Mouse (Mus musculus) C2C12 (cell line): ENCODE data around the gene Ndufv1. TPM values are rescaled to one million over a fixed set of nuclear protein-coding genes. Genes with fewer than 3 reads are reported as not detected.

ENCODE experiments used
- H3K27me3 ChIP-seq: one replicate; pipeline ENCODE4 v1.6.1; 2011; ENCODE audit not compliant: control insufficient read depth, insufficient read depth, insufficient read length
- H3K36me3 ChIP-seq: one replicate; pipeline ENCODE4 v1.6.1; 2011; ENCODE audit not compliant: control insufficient read depth, insufficient read depth
- H3K4me3 ChIP-seq: one replicate; pipeline ENCODE4 v1.5.1; 2011; ENCODE audit warnings: mild to moderate bottlenecking, control low read depth; ENCODE audit not compliant: poor library complexity, insufficient read depth, severe bottlenecking
- H3K79me2 ChIP-seq: one replicate; pipeline ENCODE4 v1.6.1; 2011; ENCODE audit not compliant: control insufficient read depth, insufficient read depth
- H3K79me3 ChIP-seq: one replicate; pipeline ENCODE4 v1.6.1; 2011; ENCODE audit warnings: low read depth, control low read depth
- H3ac ChIP-seq: one replicate; pipeline ENCODE3; 2011; ENCODE audit warnings: low read depth; ENCODE audit not compliant: control insufficient read depth, insufficient read length
- CEBPB ChIP-seq: IDR thresholded peaks from one replicate; pipeline ENCODE4 v1.6.1; 2011; ENCODE audit warnings: low read depth, mild to moderate bottlenecking, control low read depth, moderate library complexity
- CTCF ChIP-seq: IDR thresholded peaks from one replicate; pipeline ENCODE4 v1.5.1; 2011; ENCODE audit not compliant: control insufficient read depth, insufficient read depth, insufficient read length
- FOSL1 ChIP-seq: IDR thresholded peaks from one replicate; pipeline ENCODE4 v1.8.0; 2011; ENCODE audit warnings: mild to moderate bottlenecking, low read length; ENCODE audit not compliant: poor library complexity, insufficient read depth, severe bottlenecking
- MAX ChIP-seq: IDR thresholded peaks from one replicate; pipeline ENCODE4 v1.6.1; 2011; ENCODE audit warnings: mild to moderate bottlenecking, control low read depth
- MYOD1 ChIP-seq: IDR thresholded peaks from one replicate; pipeline ENCODE4 v1.6.1; 2011; ENCODE audit warnings: low read depth; ENCODE audit not compliant: control insufficient read depth, insufficient read length
- MYOG ChIP-seq: IDR thresholded peaks from one replicate; pipeline ENCODE4 v1.6.1; 2011; ENCODE audit not compliant: control insufficient read depth, insufficient read length; ENCODE audit errors: extremely low read depth
- USF1 ChIP-seq: IDR thresholded peaks from one replicate; pipeline ENCODE4 v1.6.1; 2011; ENCODE audit warnings: low read depth, mild to moderate bottlenecking, control low read depth, moderate library complexity
- polyA plus RNA-seq: library from polyadenylated mRNA; unstranded; fragments of >200 nt; fragmentation: generic; extraction: Trizol; gene quantifications from one replicate; pipeline ENCODE4 v1.2.1, GENCODE M21; 2012; ENCODE audit warnings: missing spikeins

Gene Ndufv1
- polyA plus RNA-seq, 1 experiment = 254 TPM

- Histone ChIP-seq H3K4me3 (no peak overlapping the region), H3ac (no peak overlapping the region), H3K79me2 (peaks cover 15% of the 10 kb centered on the region), H3K79me3 (peaks cover 8% of the 10 kb centered on the region), H3K27me3 (no peaks in the 10 kb centered on the region), H3K36me3 (peaks cover 45% of the 10 kb centered on the region)
- TF ChIP-seq MYOD1 = no peak
Observed at GRCm38 (mm10) chr19:4011086-4011485, 1.5 kb downstream of the Ndufv1 start.

- H3K4me3 ChIP-seq = no peak overlapping the region
- H3K36me3 ChIP-seq = peaks cover 50% of the 10 kb centered on the region
- peaks cover 1% of the 10 kb centered on the region for H3K79me2 ChIP-seq
- no peaks in the 10 kb centered on the region for H3K27me3 ChIP-seq
- no peaks in the 10 kb centered on the region for H3K79me3 ChIP-seq
- no peak overlapping the region for H3ac ChIP-seq
- TF ChIP-seq MYOD1 = no peak
Observed at GRCm38 (mm10) chr19:4005971-4006370, 6.6 kb downstream of the Ndufv1 start.

GRCm38 (mm10) chr19:4005091-4005490 lies 7.5 kb downstream of the Ndufv1 start:
- Histone ChIP-seq H3K4me3 (no peak overlapping the region), H3ac (no peak overlapping the region), H3K79me2 (no peaks in the 10 kb centered on the region), H3K36me3 (peaks cover 43% of the 10 kb centered on the region), H3K27me3 (no peaks in the 10 kb centered on the region), H3K79me3 (no peaks in the 10 kb centered on the region)
- no peak for TF ChIP-seq MAX
- no peak for TF ChIP-seq CTCF
- TF ChIP-seq MYOG = no peak
- TF ChIP-seq FOSL1 = no peak
- TF ChIP-seq CEBPB = no peak
- TF ChIP-seq USF1 = no peak
- no peak for TF ChIP-seq MYOD1

- Histone ChIP-seq H3K36me3 (peaks cover 36% of the 10 kb centered on the region), H3K4me3 (no peak overlapping the region), H3K79me2 (no peaks in the 10 kb centered on the region), H3K27me3 (no peaks in the 10 kb centered on the region), H3K79me3 (no peaks in the 10 kb centered on the region), H3ac (no peak overlapping the region)
- TF ChIP-seq CEBPB (no peak), MYOD1 (no peak), FOSL1 (no peak), CTCF (no peak), MAX (no peak), MYOG (no peak), USF1 (no peak)
Observed at GRCm38 (mm10) chr19:4004331-4004730, 8.3 kb downstream of the Ndufv1 start.

GRCm38 (mm10) chr19:4003641-4004040 lies 9.0 kb downstream of the Ndufv1 start:
- no peak overlapping the region for H3K4me3 ChIP-seq
- H3K79me2 ChIP-seq = no peaks in the 10 kb centered on the region
- no peak for TF ChIP-seq USF1
- no peak for TF ChIP-seq FOSL1
- no peak for TF ChIP-seq CEBPB
- TF ChIP-seq MYOD1 = no peak
- no peak for TF ChIP-seq MAX
- TF ChIP-seq CTCF = no peak
- no peak for TF ChIP-seq MYOG
- no peak overlapping the region for H3ac ChIP-seq
- H3K27me3 ChIP-seq = no peaks in the 10 kb centered on the region
- peaks cover 32% of the 10 kb centered on the region for H3K36me3 ChIP-seq
- H3K79me3 ChIP-seq = no peaks in the 10 kb centered on the region

GRCm38 (mm10) chr19:4003112-4003511 lies 9.5 kb downstream of the Ndufv1 start, which contains the start of gene Doc2g:
Gene Doc2g, plus strand, starts transcription at chr19:4003313.
- no peak within 1 kb of the TSS for H3K4me3 ChIP-seq
- H3K79me2 ChIP-seq = no peaks in the 10 kb centered on the region
- no peaks in the 10 kb centered on the region for H3K79me3 ChIP-seq
- H3ac ChIP-seq = no peak within 1 kb of the TSS
- H3K36me3 ChIP-seq = peaks cover 27% of the 10 kb centered on the region
- TF ChIP-seq USF1 = no peak
- TF ChIP-seq CEBPB = no peak
- no peak for TF ChIP-seq MYOG
- TF ChIP-seq FOSL1 = no peak
- no peak for TF ChIP-seq CTCF
- no peak for TF ChIP-seq MAX
- TF ChIP-seq MYOD1 = no peak
- no peaks in the 10 kb centered on the region for H3K27me3 ChIP-seq

GRCm38 (mm10) chr19:4001752-4002151 lies 10.9 kb downstream of the Ndufv1 start:
- no peak for TF ChIP-seq MAX
- no peak for TF ChIP-seq CTCF
- no peak for TF ChIP-seq CEBPB
- TF ChIP-seq MYOD1 = no peak
- no peak for TF ChIP-seq MYOG
- TF ChIP-seq FOSL1 = no peak
- TF ChIP-seq USF1 = no peak
- H3K36me3 ChIP-seq = peaks cover 16% of the 10 kb centered on the region
- no peaks in the 10 kb centered on the region for H3K79me2 ChIP-seq
- H3ac ChIP-seq = no peak overlapping the region
- no peaks in the 10 kb centered on the region for H3K79me3 ChIP-seq
- H3K4me3 ChIP-seq = no peak overlapping the region
- H3K27me3 ChIP-seq = no peaks in the 10 kb centered on the region
